Mouse (Mus musculus): ENCODE results near the gene Cnksr3. TPM values are rescaled to one million over a fixed set of nuclear protein-coding genes. Genes with fewer than 3 reads are reported as not detected.

The Cnksr3 gene
- polyA plus RNA-seq (2014; fragmentation: Nextera tagmentation; extraction: Ambion mirVana), result 10.4 and 10.8 TPM in 2 replicates

DNA sequence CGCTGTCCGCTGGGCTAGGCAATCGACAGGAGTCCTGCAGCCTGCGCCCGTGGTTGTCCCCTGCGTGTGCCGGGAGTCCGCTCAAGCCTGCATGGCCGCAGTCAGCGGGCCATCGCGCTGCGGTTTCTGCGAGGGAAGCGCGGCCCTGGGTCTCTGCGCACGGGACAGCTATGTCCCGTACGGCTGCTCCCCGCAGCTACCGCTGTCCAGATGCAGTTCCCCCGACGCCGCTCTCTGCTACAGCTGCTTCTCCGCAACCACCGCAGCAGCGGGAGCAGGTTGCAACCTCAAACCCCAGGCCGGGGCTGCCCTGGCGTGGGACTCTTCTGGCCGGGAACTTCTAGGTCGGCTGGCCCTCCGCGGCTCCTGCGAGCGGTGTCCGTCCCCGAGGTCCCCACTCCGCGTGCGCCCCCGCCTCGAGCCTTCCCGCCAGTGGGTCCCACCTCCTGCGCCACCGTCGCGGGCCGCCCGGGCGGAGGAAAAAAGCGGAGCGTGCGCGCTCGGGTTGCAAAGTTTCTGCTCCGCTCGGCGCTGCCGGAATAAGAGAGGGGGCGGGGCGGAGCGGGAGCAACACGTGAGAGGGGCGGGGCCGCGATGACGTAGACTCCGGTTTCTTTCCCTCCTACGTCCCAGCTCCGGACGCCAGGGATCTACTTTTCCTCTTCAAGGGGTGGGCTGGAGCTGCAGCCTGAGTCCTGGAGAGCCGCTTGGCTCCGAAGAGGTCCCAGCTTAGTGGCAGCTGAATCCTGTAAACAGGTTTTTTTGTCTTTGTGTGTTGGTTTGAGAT is at the start of gene Cnksr3:
Cnksr3 (minus strand) TSS at position 542 of the 787 bp plus-strand sequence.
- Histone ChIP-seq H3K9ac (ENCODE audit: low read depth, low read length) (peak within 1 kb of the TSS; percentile 85), H3K36me3 (ENCODE audit: control insufficient read depth, insufficient read depth, low read length) (no peaks in the 10 kb centered on the region), H3K27me3 (replicated peaks; ENCODE audit: control insufficient read depth, insufficient read depth, low read length) (no peaks in the 10 kb centered on the region), H3K27ac (replicated peaks; ENCODE audit: low read depth, low read length) (peak within 1 kb of the TSS; percentile 90), H3K9me3 (ENCODE audit: control insufficient read depth, low read length) (no peaks in the 10 kb centered on the region), H3K4me1 (ENCODE audit: control insufficient read depth, insufficient read depth, low read length) (peaks cover 21% of the 10 kb centered on the region), H3K4me2 (ENCODE audit: low read depth, low read length) (peak within 1 kb of the TSS; percentile 90), H3K4me3 (ENCODE audit: low read depth, low read length) (peak within 1 kb of the TSS; percentile 68)
- DNase-seq (ENCODE audit: low spot score) (peak; percentile 98), ATAC-seq (ENCODE audit: low read depth) (peak; percentile 91)
- WGBS, result under 1% methylated on average over 38 of the region's 74 CpGs

DNA sequence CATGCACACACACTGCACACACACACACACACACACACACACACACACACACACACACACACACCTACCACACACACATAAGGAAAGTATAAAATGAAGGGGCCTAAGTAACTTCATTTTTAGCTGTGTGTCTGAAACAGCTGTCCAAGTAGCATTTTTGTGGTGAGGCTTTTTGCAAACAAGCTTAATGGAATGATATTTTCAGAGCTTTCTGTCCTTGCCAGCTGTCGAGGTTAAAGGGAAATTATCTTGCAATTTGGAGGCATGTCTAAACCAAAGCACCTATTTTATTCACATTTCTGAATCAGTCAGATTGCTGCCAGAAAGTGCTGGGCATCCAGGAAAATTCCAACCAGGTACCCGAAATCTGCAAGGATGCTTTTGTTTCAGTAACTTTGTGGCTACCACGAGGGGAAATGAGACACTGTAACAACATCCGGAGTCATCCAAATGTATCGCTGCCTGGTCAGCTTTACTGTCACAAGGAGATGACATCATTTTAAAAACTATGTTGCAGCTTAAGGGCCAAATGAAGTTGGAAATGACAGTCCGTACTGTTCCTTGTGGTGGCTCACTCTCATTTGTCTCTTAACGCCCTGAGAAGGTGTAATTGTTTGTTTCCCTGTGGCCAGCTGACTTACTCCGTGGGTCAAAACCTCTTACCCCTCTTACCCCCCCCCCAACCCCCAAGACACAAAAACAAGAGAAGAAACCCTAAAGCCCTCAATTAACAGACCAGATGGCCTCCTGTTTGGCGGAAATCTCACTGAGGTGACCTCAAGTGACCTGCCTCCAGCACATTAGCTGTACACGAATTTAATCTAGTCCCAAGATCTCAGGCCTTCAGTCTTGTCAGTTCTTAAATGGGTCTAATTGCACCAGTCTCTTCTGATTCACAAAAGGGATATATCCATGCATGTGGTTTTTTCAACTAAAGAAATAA is 48.4 kb upstream of the Cnksr3 start:
- Histone ChIP-seq H3K36me3 (ENCODE audit: control insufficient read depth, insufficient read depth, low read length) (no peaks in the 10 kb centered on the region), H3K4me2 (ENCODE audit: low read depth, low read length) (no peak overlapping the region), H3K27me3 (replicated peaks; ENCODE audit: control insufficient read depth, insufficient read depth, low read length) (no peaks in the 10 kb centered on the region), H3K9me3 (ENCODE audit: control insufficient read depth, low read length) (0 out of 2 replicates have a peak, but pooled peaks cover 4% of the 10 kb centered on the region), H3K27ac (replicated peaks; ENCODE audit: low read depth, low read length) (no peak overlapping the region), H3K9ac (ENCODE audit: low read depth, low read length) (no peak overlapping the region), H3K4me1 (ENCODE audit: control insufficient read depth, insufficient read depth, low read length) (peaks cover 15% of the 10 kb centered on the region; the same call in 1 of the 2 replicates), H3K4me3 (ENCODE audit: low read depth, low read length) (no peak overlapping the region)
- no peak for ATAC-seq (ENCODE audit: low read depth)
- WGBS, result 24% methylated on average over 10 of the region's 10 CpGs
- peak; percentile 70 for DNase-seq (ENCODE audit: low spot score)

DNA sequence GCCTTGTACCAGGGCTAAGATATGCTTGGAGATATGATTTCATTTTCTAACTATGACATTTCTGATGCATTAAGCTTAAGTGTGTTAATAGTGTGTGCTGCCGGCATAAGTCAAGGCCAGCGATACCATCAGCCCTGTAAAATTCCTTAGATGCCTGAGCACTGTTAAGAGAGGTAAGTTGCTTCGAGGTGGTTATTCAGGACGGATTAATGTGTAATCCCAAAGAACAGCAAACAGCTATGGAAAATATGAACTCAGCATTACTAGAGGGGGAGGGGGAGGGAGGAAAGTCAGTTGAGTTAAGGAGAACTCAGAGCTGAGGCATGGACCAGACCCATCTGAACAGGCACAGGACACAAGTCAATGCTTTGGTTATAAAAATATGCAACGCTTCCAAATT is 46.6 kb upstream of the Cnksr3 start:
- no peaks in the 10 kb centered on the region for H3K27me3 ChIP-seq (replicated peaks; ENCODE audit: control insufficient read depth, insufficient read depth, low read length)
- H3K27ac ChIP-seq (replicated peaks; ENCODE audit: low read depth, low read length), result no peak overlapping the region
- no peak overlapping the region for H3K4me3 ChIP-seq (ENCODE audit: low read depth, low read length)
- H3K4me2 ChIP-seq (ENCODE audit: low read depth, low read length), result no peak overlapping the region
- H3K9me3 ChIP-seq (ENCODE audit: control insufficient read depth, low read length), result 0 out of 2 replicates have a peak, but pooled peaks cover 2% of the 10 kb centered on the region
- DNase-seq (ENCODE audit: low spot score) (peak; percentile 20), ATAC-seq (ENCODE audit: low read depth) (no peak)
- H3K36me3 ChIP-seq (ENCODE audit: control insufficient read depth, insufficient read depth, low read length), result no peaks in the 10 kb centered on the region
- H3K9ac ChIP-seq (ENCODE audit: low read depth, low read length), result no peak overlapping the region
- 65% methylated on average over 5 of the region's 5 CpGs for WGBS
- peaks cover 13% of the 10 kb centered on the region; the same call in 1 of the 2 replicates for H3K4me1 ChIP-seq (ENCODE audit: control insufficient read depth, insufficient read depth, low read length)

DNA sequence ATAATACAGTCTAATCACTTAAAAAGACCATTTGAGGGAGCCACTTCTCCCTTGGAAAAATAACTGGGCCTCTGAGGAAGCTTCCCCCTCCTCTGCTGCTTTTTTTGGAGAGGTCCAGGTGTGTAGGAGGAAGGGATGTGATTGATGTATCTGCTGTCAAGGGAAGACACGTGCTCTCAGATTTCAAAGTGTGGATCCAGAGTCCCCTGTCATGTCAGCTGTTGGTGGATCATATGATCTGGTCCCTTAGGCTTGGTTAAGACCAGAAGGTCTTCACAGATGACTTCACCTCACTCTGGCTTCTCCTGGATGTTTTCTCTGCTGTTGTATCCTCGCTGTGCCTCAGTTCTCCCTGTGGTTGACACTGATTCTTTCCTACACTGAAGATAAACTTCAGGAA is 38.4 kb upstream of the Cnksr3 start:
- DNase-seq (ENCODE audit: low spot score) (no peak), ATAC-seq (ENCODE audit: low read depth) (no peak)
- Histone ChIP-seq H3K4me2 (ENCODE audit: low read depth, low read length) (no peak overlapping the region), H3K27me3 (replicated peaks; ENCODE audit: control insufficient read depth, insufficient read depth, low read length) (no peaks in the 10 kb centered on the region), H3K9ac (ENCODE audit: low read depth, low read length) (no peak overlapping the region), H3K36me3 (ENCODE audit: control insufficient read depth, insufficient read depth, low read length) (no peaks in the 10 kb centered on the region), H3K27ac (replicated peaks; ENCODE audit: low read depth, low read length) (no peak overlapping the region), H3K4me1 (ENCODE audit: control insufficient read depth, insufficient read depth, low read length) (no peaks in the 10 kb centered on the region), H3K4me3 (ENCODE audit: low read depth, low read length) (no peak overlapping the region), H3K9me3 (ENCODE audit: control insufficient read depth, low read length) (no peaks in the 10 kb centered on the region)
- WGBS, result 73% methylated on average over 2 of the region's 2 CpGs

DNA sequence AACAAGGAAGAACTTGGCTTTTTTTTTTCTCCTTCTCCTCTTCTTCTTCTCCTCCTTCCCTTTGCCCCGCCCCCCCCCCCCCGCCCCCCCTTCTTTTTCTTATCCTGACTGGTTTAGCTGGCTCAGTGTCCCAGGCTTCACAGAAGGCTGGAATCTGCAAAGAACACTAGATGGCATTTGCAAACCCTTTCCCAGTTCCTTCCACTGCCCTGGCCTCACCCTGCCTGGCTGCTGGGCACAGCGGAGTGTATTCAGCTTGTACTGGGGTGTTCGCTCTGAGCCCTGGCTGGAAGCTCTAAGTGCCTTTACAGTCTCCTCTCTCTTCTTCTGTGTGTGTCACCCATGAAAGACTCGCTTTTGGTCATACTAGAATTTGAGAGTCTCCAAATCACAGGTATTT is 22.6 kb upstream of the Cnksr3 start:
- Histone ChIP-seq H3K27ac (replicated peaks; ENCODE audit: low read depth, low read length) (no peak overlapping the region), H3K4me3 (ENCODE audit: low read depth, low read length) (no peak overlapping the region)
- ATAC-seq (ENCODE audit: low read depth), result no peak

DNA sequence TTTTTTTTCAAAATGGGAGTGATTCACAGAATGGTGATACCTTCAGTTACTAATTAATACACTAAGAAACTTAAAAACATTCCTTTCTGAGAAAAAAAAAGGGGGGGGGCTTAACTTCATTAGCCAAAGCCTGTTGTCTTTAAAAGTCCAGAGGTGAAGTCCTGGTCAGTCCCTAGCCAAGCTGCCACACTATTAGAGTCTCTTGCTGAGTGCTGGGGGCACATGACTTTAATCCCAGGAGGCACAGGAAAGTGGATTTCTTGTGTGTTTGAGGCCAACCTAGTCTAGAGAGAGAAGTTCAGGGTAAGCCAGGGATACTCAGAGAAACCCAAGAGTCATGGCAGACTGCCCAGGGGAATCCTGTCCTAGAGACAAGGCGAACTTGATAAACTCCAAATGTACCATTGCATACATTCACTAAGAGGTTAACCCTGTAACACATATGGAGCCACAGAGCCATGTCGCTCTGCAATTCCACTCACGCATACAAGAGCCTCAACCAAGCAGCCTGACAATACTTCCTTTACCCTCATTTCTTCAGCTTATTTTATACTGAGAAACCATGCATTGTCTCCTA is 5.6 kb upstream of the Cnksr3 start:
- H3K36me3 ChIP-seq (ENCODE audit: control insufficient read depth, insufficient read depth, low read length), result no peaks in the 10 kb centered on the region
- H3K27ac ChIP-seq (replicated peaks; ENCODE audit: low read depth, low read length), result no peak overlapping the region
- H3K9ac ChIP-seq (ENCODE audit: low read depth, low read length), result no peak overlapping the region
- WGBS, result 68% methylated on average over 3 of the region's 3 CpGs
- ATAC-seq (ENCODE audit: low read depth) (no peak), DNase-seq (ENCODE audit: low spot score) (no peak)
- peaks cover 11% of the 10 kb centered on the region for H3K4me1 ChIP-seq (ENCODE audit: control insufficient read depth, insufficient read depth, low read length)
- no peak overlapping the region for H3K4me3 ChIP-seq (ENCODE audit: low read depth, low read length)
- no peaks in the 10 kb centered on the region for H3K27me3 ChIP-seq (replicated peaks; ENCODE audit: control insufficient read depth, insufficient read depth, low read length)
- H3K4me2 ChIP-seq (ENCODE audit: low read depth, low read length), result no peak overlapping the region
- H3K9me3 ChIP-seq (ENCODE audit: control insufficient read depth, low read length), result no peaks in the 10 kb centered on the region

More for the DNA sequence above, 22.6 kb upstream of the Cnksr3 start:
- H3K36me3 ChIP-seq (ENCODE audit: control insufficient read depth, insufficient read depth, low read length), result no peaks in the 10 kb centered on the region
- no peak overlapping the region for H3K9ac ChIP-seq (ENCODE audit: low read depth, low read length)
- H3K27me3 ChIP-seq (replicated peaks; ENCODE audit: control insufficient read depth, insufficient read depth, low read length), result no peaks in the 10 kb centered on the region
- 37% methylated on average over 3 of the region's 5 CpGs for WGBS
- H3K4me1 ChIP-seq (ENCODE audit: control insufficient read depth, insufficient read depth, low read length), result no peaks in the 10 kb centered on the region
- no peaks in the 10 kb centered on the region for H3K9me3 ChIP-seq (ENCODE audit: control insufficient read depth, low read length)
- no peak for DNase-seq (ENCODE audit: low spot score)
- no peak overlapping the region for H3K4me2 ChIP-seq (ENCODE audit: low read depth, low read length)

DNA sequence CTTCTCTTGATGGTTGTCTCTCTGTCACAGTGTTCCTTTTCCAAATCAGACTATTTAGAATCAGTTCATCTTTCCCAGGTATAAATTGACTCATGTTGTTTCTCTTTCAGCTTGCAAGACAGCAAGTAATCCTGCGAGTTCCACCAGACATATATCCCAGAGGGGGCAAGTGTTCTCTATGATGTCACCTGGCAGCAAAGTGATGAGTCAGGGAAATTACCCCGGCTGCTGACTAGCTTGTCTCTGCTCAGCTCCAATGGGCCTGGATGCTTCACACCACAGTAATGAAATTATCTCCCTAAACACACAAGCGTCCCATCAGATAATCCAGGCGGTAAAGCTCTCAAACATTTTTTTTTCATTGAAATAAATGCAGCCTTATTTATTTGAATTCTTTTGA is 2.7 kb upstream of the Cnksr3 start:
- no peaks in the 10 kb centered on the region for H3K36me3 ChIP-seq (ENCODE audit: control insufficient read depth, insufficient read depth, low read length)
- DNase-seq (ENCODE audit: low spot score) (no peak), ATAC-seq (ENCODE audit: low read depth) (no peak)
- H3K27me3 ChIP-seq (replicated peaks; ENCODE audit: control insufficient read depth, insufficient read depth, low read length), result no peaks in the 10 kb centered on the region
- H3K27ac ChIP-seq (replicated peaks; ENCODE audit: low read depth, low read length), result no peak overlapping the region
- peaks cover 15% of the 10 kb centered on the region for H3K4me1 ChIP-seq (ENCODE audit: control insufficient read depth, insufficient read depth, low read length)
- no peaks in the 10 kb centered on the region for H3K9me3 ChIP-seq (ENCODE audit: control insufficient read depth, low read length)
- H3K4me2 ChIP-seq (ENCODE audit: low read depth, low read length), result no peak overlapping the region
- H3K9ac ChIP-seq (ENCODE audit: low read depth, low read length), result no peak overlapping the region
- no peak overlapping the region for H3K4me3 ChIP-seq (ENCODE audit: low read depth, low read length)
- 56% methylated on average over 4 of the region's 4 CpGs for WGBS

DNA sequence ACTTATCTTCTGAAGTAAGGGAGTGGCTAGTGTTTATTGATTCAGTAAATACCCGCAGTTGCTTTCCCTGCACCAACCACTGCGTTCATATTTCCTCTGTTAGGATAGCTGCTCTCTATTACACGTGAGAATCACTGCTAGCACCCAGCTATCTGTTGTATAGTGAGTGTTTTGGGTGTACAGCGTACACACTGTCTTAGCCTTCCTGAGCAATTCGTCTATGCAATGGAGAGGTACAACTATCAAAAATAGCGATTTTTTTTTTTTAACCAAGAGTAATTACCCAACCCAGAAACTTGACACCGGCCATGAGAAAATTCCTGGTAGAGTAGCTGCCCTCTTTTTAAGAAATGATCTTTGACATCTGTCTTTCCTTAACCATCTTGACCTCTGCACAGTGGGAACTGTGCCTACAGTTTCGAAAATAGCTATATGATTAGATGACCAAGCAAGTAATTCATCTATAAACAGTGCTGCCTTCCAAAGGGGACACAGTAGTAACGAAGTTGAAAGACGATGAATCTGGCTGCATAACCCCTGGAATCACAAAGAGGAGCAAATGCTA is 1.1 kb upstream of the Cnksr3 start:
- peaks cover 21% of the 10 kb centered on the region for H3K4me1 ChIP-seq (ENCODE audit: control insufficient read depth, insufficient read depth, low read length)
- no peaks in the 10 kb centered on the region for H3K36me3 ChIP-seq (ENCODE audit: control insufficient read depth, insufficient read depth, low read length)
- peak overlapping the region; percentile 68 for H3K4me3 ChIP-seq (ENCODE audit: low read depth, low read length)
- ATAC-seq (ENCODE audit: low read depth) (no peak), DNase-seq (ENCODE audit: low spot score) (no peak)
- no peaks in the 10 kb centered on the region for H3K9me3 ChIP-seq (ENCODE audit: control insufficient read depth, low read length)
- H3K4me2 ChIP-seq (ENCODE audit: low read depth, low read length), result peak overlapping the region; percentile 90
- WGBS, result 17% methylated on average over 10 of the region's 10 CpGs
- H3K27me3 ChIP-seq (replicated peaks; ENCODE audit: control insufficient read depth, insufficient read depth, low read length), result no peaks in the 10 kb centered on the region
- peak overlapping the region; percentile 85; the same call in 1 of the 2 replicates for H3K9ac ChIP-seq (ENCODE audit: low read depth, low read length)
- H3K27ac ChIP-seq (replicated peaks; ENCODE audit: low read depth, low read length), result peak overlapping the region; percentile 90; the same call in 1 of the 2 replicates

Measured in embryonic facial prominence, embryonic 14.5 days (tissue).